Mouse (Mus musculus): ENCODE results near the gene Ercc6l. TPM values are rescaled to one million over a fixed set of nuclear protein-coding genes. Genes with fewer than 3 reads are reported as not detected.
"Not testable (repeated sequence)": the region's sequence is repeated elsewhere in the genome, so short reads cannot be mapped to it uniquely, and the experiment has no call there.

Ercc6l gene
- total RNA-seq, 2 experiments from 2014 or later = 22.5 to 26.6 TPM

GRCm38 (mm10) chrX:102119042-102119864 lies 37.6 kb downstream of the Ercc6l start, which contains the start of gene Pin4:
Gene Pin4, plus strand, starts transcription at chrX:102119447.
- peak; percentile 98 for ATAC-seq (replicated peaks; ENCODE audit: poor library complexity, severe bottlenecking)

DNA sequence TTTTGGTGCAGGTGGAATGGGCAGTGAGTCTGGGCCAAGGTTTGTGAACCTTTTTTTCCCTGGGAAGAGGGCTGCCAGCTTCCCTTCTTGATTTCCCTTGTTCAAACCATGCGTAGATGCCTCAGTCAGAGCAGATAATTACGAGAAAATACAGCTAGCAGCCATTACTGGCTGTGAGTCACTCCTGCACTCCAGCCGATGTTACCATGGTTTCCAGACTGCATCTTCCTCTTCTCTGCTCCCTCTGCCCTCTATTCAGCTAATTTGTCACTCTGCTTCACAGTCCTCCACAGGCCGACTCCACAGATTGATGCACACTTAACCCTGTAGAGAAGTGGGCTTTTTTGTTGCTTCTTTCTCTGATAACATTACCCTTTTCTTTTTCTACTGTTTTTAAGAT lies 41.2 kb downstream of the Ercc6l start:
- ATAC-seq (replicated peaks; ENCODE audit: poor library complexity, severe bottlenecking) = no peak

DNA sequence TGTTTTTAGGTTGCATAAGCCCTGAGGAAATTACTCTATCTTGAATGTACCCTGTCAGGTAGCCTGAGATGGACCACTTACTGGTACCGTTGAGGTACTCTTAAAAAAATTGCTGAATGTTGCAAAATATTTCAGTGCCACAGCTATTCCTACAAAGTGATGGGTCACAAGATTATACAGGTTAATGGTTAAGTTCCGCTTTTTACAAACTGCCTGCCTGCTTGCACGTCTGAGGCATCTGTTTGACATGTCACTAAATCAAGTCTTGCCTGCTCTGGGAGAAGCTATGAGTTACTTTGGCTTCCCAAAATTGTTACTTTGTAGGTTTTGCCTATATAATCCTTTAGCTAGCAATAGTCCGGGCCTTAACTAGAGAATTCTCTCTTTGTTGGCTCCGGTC lies 47.5 kb downstream of the Ercc6l start:
- not testable (repeated sequence) for ATAC-seq (replicated peaks; ENCODE audit: poor library complexity, severe bottlenecking)

- ATAC-seq (replicated peaks; ENCODE audit: poor library complexity, severe bottlenecking) = not testable (repeated sequence)
Observed at GRCm38 (mm10) chrX:102103830-102104229, 53.1 kb downstream of the Ercc6l start.

GRCm38 (mm10) chrX:102101886-102102285 lies 55.0 kb downstream of the Ercc6l start:
- peak; percentile 52 for ATAC-seq (replicated peaks; ENCODE audit: poor library complexity, severe bottlenecking)

GRCm38 (mm10) chrX:102094381-102094904 lies 62.4 kb downstream of the Ercc6l start:
- peak; percentile 98 for ATAC-seq (replicated peaks; ENCODE audit: poor library complexity, severe bottlenecking)

Other genes starting within 250 kb of the Ercc6l start
- gene Rtl5, start 85.8 kb downstream of the Ercc6l start, total RNA-seq (2014; fragmentation: Nextera tagmentation) = 2.1 and 4.4 TPM in 2 replicates
- gene Rtl5, start 85.8 kb downstream of the Ercc6l start, total RNA-seq (2017) = 0.52 and 1.6 TPM in 2 replicates
- gene Pin4, start 37.6 kb downstream of the Ercc6l start, total RNA-seq (2014; fragmentation: Nextera tagmentation) = 65.5 and 77.0 TPM in 2 replicates
- gene Pin4, start 37.6 kb downstream of the Ercc6l start, total RNA-seq (2017) = 83.2 and 99.1 TPM in 2 replicates
- gene Rps4x, start 32.3 kb upstream of the Ercc6l start, total RNA-seq (2014; fragmentation: Nextera tagmentation) = 4,285 and 4,418 TPM in 2 replicates
- gene Rps4x, start 32.3 kb upstream of the Ercc6l start, total RNA-seq (2017) = 2,798 and 2,878 TPM in 2 replicates
- not detected in 2 replicates for gene Cited1, start 95.1 kb upstream of the Ercc6l start, total RNA-seq (2014; fragmentation: Nextera tagmentation)
- gene Cited1, start 95.1 kb upstream of the Ercc6l start, total RNA-seq (2017) = not detected in 2 replicates

All from granulocyte monocyte progenitor cell, adult 5-6 weeks (primary cell).